Mouse (Mus musculus) embryonic facial prominence, embryonic 15.5 days (tissue): ENCODE measurements around the gene Fancc. TPM values are rescaled to one million over a fixed set of nuclear protein-coding genes. Genes with fewer than 3 reads are reported as not detected.

Source experiments
- ATAC-seq: fragments of 200-750 bp; cut with Nextera tagmentation; 2 replicates; pipeline ENCODE4 v1.8.0; 2017; ENCODE audit warnings: low read depth, moderate TSS enrichment; ENCODE audit not compliant: insufficient number of reproducible peaks, low FRiP score, low TSS enrichment
- H3K27ac ChIP-seq: fragments of 300-500 bp; sonication (generic); replicated peaks from 2 replicates; pipeline ENCODE4 v1.5.1; 2015; ENCODE audit warnings: mild to moderate bottlenecking, inconsistent platforms
- H3K27me3 ChIP-seq: fragments of 300-500 bp; sonication (generic); 2 replicates; pipeline ENCODE4 v1.6.1; 2015; ENCODE audit warnings: inconsistent platforms
- H3K36me3 ChIP-seq: fragments of 300-500 bp; sonication (generic); 2 replicates; pipeline ENCODE4 v1.6.1; 2015; ENCODE audit warnings: mild to moderate bottlenecking, inconsistent platforms
- H3K4me1 ChIP-seq: fragments of 300-500 bp; sonication (generic); 2 replicates; pipeline ENCODE4 v1.6.1; 2015; ENCODE audit warnings: inconsistent platforms
- H3K4me2 ChIP-seq: fragments of 300-500 bp; sonication (generic); replicated peaks from 2 replicates; pipeline ENCODE4 v1.6.1; 2015; ENCODE audit warnings: mild to moderate bottlenecking, inconsistent platforms
- H3K4me3 ChIP-seq: fragments of 300-500 bp; sonication (generic); replicated peaks from 2 replicates; pipeline ENCODE4 v1.5.1; 2015; ENCODE audit warnings: mild to moderate bottlenecking, inconsistent platforms
- H3K9ac ChIP-seq: fragments of 300-500 bp; sonication (generic); 2 replicates; pipeline ENCODE4 v1.6.1; 2015; ENCODE audit warnings: inconsistent platforms
- H3K9me3 ChIP-seq: fragments of 300-500 bp; sonication (generic); replicated peaks from 2 replicates; pipeline ENCODE4 v1.6.1; 2016; ENCODE audit warnings: inconsistent platforms
- WGBS: fragments of 180-500 bp; shearing (Covaris S2); methylation state at CpG from one replicate; pipeline ENCODE4 v1.1.7; 2015; 5-methylcytosine and 5-hydroxymethylcytosine counted together
- polyA plus RNA-seq: library from polyadenylated mRNA; unstranded; fragments of >200 nt; fragmentation: Nextera tagmentation; extraction: Ambion mirVana; gene quantifications from 2 replicates; pipeline ENCODE4 v1.2.1, GENCODE M21; 2015

The Fancc gene
- polyA plus RNA-seq, 1 experiment from 2014 or later = 22.9 TPM

DNA sequence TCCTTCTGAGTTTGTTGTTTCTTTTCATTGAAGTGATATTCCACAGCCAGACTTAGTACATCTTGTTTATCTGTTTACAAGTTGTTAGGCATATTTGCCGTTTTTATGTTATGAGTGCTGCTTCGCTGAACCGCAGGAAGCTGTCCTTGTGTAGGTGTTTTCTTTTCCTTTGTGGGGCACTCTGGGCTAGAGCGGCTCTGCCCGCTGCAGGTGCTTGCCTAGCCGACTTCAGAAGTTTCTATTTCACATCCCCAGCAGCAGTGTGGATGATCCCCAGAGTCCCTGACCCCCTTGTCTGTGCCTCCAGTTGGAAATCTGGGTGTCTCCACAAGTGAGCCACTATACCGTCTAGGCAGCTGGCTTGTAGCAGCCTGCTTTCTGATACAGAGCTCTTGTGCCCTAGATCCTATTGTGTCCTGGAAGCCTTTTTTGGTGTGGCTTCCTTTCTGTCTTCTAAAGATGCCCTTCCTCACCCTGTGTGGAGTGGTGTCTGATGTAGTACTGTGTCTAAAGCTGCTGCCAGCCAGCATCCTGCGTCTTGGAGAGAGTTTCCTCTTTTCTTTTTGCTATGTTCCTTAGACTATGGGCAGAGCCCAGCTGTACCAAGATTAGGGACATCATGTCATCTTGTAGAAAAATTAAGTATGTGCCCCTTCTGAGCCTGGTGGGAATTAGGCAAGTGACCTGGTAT is 247.2 kb downstream of the Fancc start:
- Histone ChIP-seq H3K9ac (no peak overlapping the region), H3K9me3 (no peaks in the 10 kb centered on the region), H3K4me2 (peak overlapping the region; percentile 56), H3K27ac (peak overlapping the region; percentile 88), H3K27me3 (no peaks in the 10 kb centered on the region), H3K4me3 (peak overlapping the region; percentile 10), H3K4me1 (peaks cover 89% of the 10 kb centered on the region), H3K36me3 (no peaks in the 10 kb centered on the region)
- ATAC-seq = no peak
- 47% methylated on average over 8 of the region's 8 CpGs for WGBS

GRCm38 (mm10) chr13:63249171-63249570 is 247.9 kb downstream of the Fancc start:
- H3K9ac ChIP-seq = no peak overlapping the region
- H3K9me3 ChIP-seq = no peaks in the 10 kb centered on the region
- peak overlapping the region; percentile 56 for H3K4me2 ChIP-seq
- H3K4me1 ChIP-seq = peaks cover 88% of the 10 kb centered on the region
- H3K4me3 ChIP-seq = peak overlapping the region; percentile 10
- peak overlapping the region; percentile 88 for H3K27ac ChIP-seq
- 58% methylated on average over 7 of the region's 7 CpGs for WGBS
- ATAC-seq = no peak
- no peaks in the 10 kb centered on the region for H3K27me3 ChIP-seq
- no peaks in the 10 kb centered on the region for H3K36me3 ChIP-seq

DNA sequence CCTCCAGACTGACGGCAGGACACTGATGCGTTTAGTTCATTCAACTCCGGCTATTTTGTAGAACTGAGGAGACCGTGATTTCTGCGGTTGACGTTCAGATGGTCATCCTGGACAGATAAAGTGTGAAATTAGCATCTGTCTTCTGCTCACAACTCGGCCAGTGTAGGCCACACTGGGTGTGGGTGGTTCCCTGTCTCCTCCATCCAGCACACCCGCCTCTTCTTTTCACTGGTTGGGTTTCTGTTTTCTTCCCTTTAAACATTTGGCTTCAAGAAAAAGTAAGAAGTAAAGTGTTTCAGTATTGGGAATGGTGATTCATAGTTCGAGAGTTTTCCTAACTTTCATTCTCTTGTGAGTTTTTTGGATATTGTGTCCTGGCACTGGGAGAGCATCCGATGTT is 248.8 kb downstream of the Fancc start:
- 0 out of 2 replicates have a peak overlapping the region, but pooled peaks have one; percentile 7 for H3K4me3 ChIP-seq
- no peak for ATAC-seq
- peak overlapping the region; percentile 88; the same call in 1 of the 2 replicates for H3K27ac ChIP-seq
- peaks cover 79% of the 10 kb centered on the region for H3K4me1 ChIP-seq
- H3K9me3 ChIP-seq = no peaks in the 10 kb centered on the region
- H3K4me2 ChIP-seq = peak overlapping the region; percentile 56
- H3K27me3 ChIP-seq = no peaks in the 10 kb centered on the region
- no peak overlapping the region for H3K9ac ChIP-seq
- WGBS = 74% methylated on average over 10 of the region's 10 CpGs
- no peaks in the 10 kb centered on the region for H3K36me3 ChIP-seq

DNA sequence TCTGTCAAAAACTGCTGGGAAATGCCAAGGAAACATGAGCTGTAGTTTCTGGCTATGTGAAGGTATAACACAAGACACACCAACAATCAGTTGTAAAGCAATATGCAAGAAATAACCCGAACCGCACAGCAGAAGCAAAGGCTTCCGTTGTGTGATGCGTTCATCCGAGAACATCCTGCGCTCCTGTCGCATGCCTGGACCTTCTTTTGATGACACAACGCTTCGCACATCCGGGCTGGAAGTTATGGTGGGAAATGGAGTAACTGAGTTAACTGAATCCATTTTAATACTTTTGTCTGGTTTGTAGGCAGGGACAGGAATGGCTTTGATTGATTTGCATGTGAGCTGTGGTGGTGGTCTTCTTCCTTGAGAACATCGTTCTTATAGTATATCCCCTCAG is 249.4 kb downstream of the Fancc start:
- WGBS = 65% methylated on average over 11 of the region's 11 CpGs
- H3K9me3 ChIP-seq = no peaks in the 10 kb centered on the region
- ATAC-seq = no peak
- H3K9ac ChIP-seq = no peak overlapping the region
- H3K4me1 ChIP-seq = peaks cover 78% of the 10 kb centered on the region
- 0 out of 2 replicates have a peak overlapping the region, but pooled peaks have one; percentile 7 for H3K4me3 ChIP-seq
- peak overlapping the region; percentile 56 for H3K4me2 ChIP-seq
- no peaks in the 10 kb centered on the region for H3K27me3 ChIP-seq
- no peaks in the 10 kb centered on the region for H3K36me3 ChIP-seq
- H3K27ac ChIP-seq = peak overlapping the region; percentile 88; the same call in 1 of the 2 replicates

DNA sequence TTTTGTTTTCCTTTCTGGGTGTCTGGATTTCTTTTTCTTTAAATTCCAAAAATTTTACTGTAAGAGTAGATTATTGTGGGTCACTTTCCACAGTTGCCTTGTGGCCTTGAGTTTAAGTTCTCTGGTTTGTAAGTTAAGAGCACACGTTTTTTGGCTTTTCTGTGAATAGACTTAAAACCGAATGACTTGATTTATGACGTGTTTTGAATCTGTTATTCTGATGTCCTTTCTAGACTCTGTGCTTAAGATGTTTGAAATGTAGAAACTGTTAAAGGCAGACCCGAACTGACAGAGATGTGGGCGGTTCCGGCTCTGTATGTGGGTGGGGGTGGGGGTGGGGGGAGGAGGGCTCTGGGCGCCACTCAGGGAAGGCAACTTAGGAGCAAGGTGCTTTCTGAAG is 250.0 kb downstream of the Fancc start:
- WGBS = 35% methylated on average over 7 of the region's 7 CpGs
- peak overlapping the region; percentile 88 for H3K27ac ChIP-seq
- no peaks in the 10 kb centered on the region for H3K27me3 ChIP-seq
- peaks cover 80% of the 10 kb centered on the region for H3K4me1 ChIP-seq
- H3K9me3 ChIP-seq = no peaks in the 10 kb centered on the region
- H3K4me3 ChIP-seq = peak overlapping the region; percentile 7; the same call in 1 of the 2 replicates
- H3K4me2 ChIP-seq = peak overlapping the region; percentile 56
- H3K9ac ChIP-seq = no peak overlapping the region
- no peak for ATAC-seq
- no peaks in the 10 kb centered on the region for H3K36me3 ChIP-seq

- Histone ChIP-seq H3K27ac (peak overlapping the region; percentile 80), H3K4me1 (peaks cover 80% of the 10 kb centered on the region), H3K9ac (0 out of 2 replicates have a peak overlapping the region, but pooled peaks have one; percentile 9)
Measured at GRCm38 (mm10) chr13:63246332-63246940, 250.6 kb downstream of the Fancc start.

DNA sequence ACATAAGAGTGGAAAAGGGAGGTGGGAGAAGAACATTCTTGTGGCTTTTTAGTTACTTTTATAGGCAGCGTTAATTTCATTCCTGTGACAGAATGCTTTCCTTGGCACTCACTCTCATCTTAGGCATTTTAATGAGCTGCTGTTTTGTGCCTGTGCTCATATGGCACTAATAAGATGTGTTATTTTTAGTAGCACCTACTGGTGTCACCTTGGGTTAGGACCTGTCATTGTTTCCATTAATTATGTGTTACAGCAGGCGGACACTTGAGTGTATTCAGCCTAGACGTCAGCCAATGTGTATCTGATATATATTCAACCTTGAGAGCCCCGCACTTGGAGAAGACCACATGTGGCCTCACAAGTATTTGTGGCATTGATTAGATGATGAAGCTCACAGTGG is 251.3 kb downstream of the Fancc start:
- Histone ChIP-seq H3K36me3 (no peaks in the 10 kb centered on the region), H3K4me2 (peak overlapping the region; percentile 56), H3K27ac (peak overlapping the region; percentile 80), H3K4me3 (peak overlapping the region; percentile 31), H3K9ac (no peak overlapping the region), H3K4me1 (peaks cover 74% of the 10 kb centered on the region), H3K9me3 (no peaks in the 10 kb centered on the region), H3K27me3 (no peaks in the 10 kb centered on the region)
- 25% methylated on average over 4 of the region's 4 CpGs for WGBS
- ATAC-seq = no peak

More at GRCm38 (mm10) chr13:63246332-63246940, 250.6 kb downstream of the Fancc start:
- Histone ChIP-seq H3K4me3 (peak overlapping the region; percentile 31), H3K4me2 (peak overlapping the region; percentile 56), H3K27me3 (no peaks in the 10 kb centered on the region), H3K9me3 (no peaks in the 10 kb centered on the region), H3K36me3 (no peaks in the 10 kb centered on the region)
- 44% methylated on average over 12 of the region's 12 CpGs for WGBS
- ATAC-seq = no peak

DNA sequence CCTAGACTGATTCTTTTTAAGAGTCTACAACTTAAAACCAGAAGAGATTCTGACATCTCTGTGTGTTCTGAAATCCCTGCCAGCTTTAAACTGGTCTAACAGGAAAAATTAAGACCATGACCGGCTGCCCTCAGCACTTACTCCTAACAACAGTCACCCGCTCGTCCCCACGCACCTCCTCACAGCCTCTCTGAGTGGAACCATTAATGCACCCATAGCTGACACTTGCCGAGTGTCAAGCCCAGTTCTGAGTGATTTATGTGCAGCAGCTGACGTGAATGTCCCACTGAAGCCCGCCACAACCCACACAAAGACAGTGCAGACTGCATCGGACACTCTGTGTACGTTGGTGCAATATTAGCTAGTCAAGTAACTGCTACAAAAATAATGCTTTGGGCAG is 251.9 kb downstream of the Fancc start:
- H3K36me3 ChIP-seq = no peaks in the 10 kb centered on the region
- WGBS = 24% methylated on average over 9 of the region's 9 CpGs
- peaks cover 68% of the 10 kb centered on the region for H3K4me1 ChIP-seq
- no peak for ATAC-seq
- H3K9ac ChIP-seq = 0 out of 2 replicates have a peak overlapping the region, but pooled peaks have one; percentile 13
- peak overlapping the region; percentile 31 for H3K4me3 ChIP-seq
- peak overlapping the region; percentile 56 for H3K4me2 ChIP-seq
- H3K27me3 ChIP-seq = no peaks in the 10 kb centered on the region
- H3K9me3 ChIP-seq = no peaks in the 10 kb centered on the region
- peak overlapping the region; percentile 80 for H3K27ac ChIP-seq

- peak overlapping the region; percentile 31 for H3K4me3 ChIP-seq
- no peak for ATAC-seq
- peak overlapping the region; percentile 56 for H3K4me2 ChIP-seq
- H3K9ac ChIP-seq = peak overlapping the region; percentile 21; the same call in 1 of the 2 replicates
- no peaks in the 10 kb centered on the region for H3K27me3 ChIP-seq
- no peaks in the 10 kb centered on the region for H3K9me3 ChIP-seq
- 52% methylated on average over 3 of the region's 3 CpGs for WGBS
- peaks cover 61% of the 10 kb centered on the region for H3K4me1 ChIP-seq
- H3K27ac ChIP-seq = peak overlapping the region; percentile 80
- no peaks in the 10 kb centered on the region for H3K36me3 ChIP-seq
Measured at GRCm38 (mm10) chr13:63244425-63244824, 252.7 kb downstream of the Fancc start.

DNA sequence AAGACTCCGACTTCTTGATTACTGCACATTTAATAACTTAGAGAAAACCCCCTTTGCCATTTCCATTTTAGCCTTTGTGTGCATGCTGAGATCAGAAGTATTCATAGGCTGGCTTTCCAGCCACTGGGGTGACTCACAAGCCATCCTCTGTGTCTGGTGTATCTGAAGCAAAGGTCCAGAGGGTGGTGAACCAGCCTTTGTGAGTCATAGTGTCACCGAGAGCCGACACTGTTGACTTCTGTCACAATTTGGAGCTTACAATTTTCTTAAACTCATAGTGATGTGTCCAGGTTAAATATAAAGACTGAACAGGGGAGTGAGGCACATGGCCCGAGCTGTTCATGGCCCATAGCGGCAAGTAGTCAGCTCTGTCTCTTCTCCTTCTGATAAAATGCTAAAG is 253.5 kb downstream of the Fancc start:
- Histone ChIP-seq H3K4me1 (peaks cover 61% of the 10 kb centered on the region), H3K9ac (peak overlapping the region; percentile 21; the same call in 1 of the 2 replicates), H3K27me3 (no peaks in the 10 kb centered on the region), H3K4me2 (peak overlapping the region; percentile 56), H3K36me3 (no peaks in the 10 kb centered on the region), H3K4me3 (peak overlapping the region; percentile 31), H3K27ac (peak overlapping the region; percentile 80), H3K9me3 (no peaks in the 10 kb centered on the region)
- WGBS = 52% methylated on average over 5 of the region's 5 CpGs
- ATAC-seq = no peak

- no peak for ATAC-seq
- H3K4me1 ChIP-seq = peaks cover 55% of the 10 kb centered on the region
- no peaks in the 10 kb centered on the region for H3K27me3 ChIP-seq
- peak overlapping the region; percentile 94 for H3K27ac ChIP-seq
- WGBS = 28% methylated on average over 10 of the region's 10 CpGs
- H3K4me2 ChIP-seq = peak overlapping the region; percentile 56
- H3K4me3 ChIP-seq = peak overlapping the region; percentile 61
- H3K9me3 ChIP-seq = no peaks in the 10 kb centered on the region
- H3K36me3 ChIP-seq = no peaks in the 10 kb centered on the region
- H3K9ac ChIP-seq = peak overlapping the region; percentile 33
Measured at GRCm38 (mm10) chr13:63242401-63243192, 254.5 kb downstream of the Fancc start.
